Mouse (Mus musculus) lung, postnatal 0 days (tissue): ENCODE measurements around the gene Lhfpl4.

Experiments used
- CTCF ChIP-seq: IDR thresholded peaks from 2 replicates; pipeline ENCODE4 v1.5.1; 2016; ENCODE audit warnings: antibody characterized with exemption, mild to moderate bottlenecking
- EP300 ChIP-seq: IDR thresholded peaks from 2 replicates; pipeline ENCODE4 v1.6.1; 2016; ENCODE audit warnings: antibody characterized with exemption, mild to moderate bottlenecking, control low read depth

DNA sequence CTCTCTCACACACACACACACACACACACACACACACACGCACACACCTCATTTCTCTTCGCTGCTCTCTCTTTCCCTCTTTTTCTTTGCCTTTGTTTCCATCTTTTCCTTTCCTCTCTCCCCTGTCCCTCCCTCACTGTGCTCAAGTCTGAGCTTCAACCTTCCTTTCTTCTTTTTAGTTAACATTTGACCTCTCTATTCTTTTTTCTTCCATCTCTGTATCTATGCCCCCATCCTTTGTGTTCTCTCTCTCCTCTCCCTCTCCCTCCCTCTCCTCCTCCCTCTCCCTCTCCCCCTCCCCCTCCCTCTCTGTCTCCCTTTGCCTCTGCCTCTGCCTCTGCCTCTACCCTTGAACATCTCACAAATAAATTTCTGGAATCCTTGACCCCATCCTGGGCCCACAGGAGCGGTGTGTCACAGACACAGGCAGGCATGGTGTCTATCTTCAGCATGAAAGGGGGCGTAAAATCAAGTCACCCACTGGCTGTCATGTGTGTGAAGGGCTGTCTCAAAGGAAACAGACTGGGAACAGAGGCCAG is 15.9 kb downstream of the Lhfpl4 start:
- TF ChIP-seq CTCF, result no peak
- no peak for TF ChIP-seq EP300
